Mouse (Mus musculus) lung, adult 2 months (tissue): ENCODE measurements around the gene Lrrc3c.

ENCODE experiments used
- CTCF ChIP-seq: fragments of 200-500 bp; IDR thresholded peaks from 2 replicates; pipeline ENCODE4 v1.5.1; 2011; ENCODE audit warnings: mild to moderate bottlenecking, low read length, control low read depth; ENCODE audit not compliant: insufficient read depth
- POLR2A ChIP-seq: fragments of 200-500 bp; IDR thresholded peaks from 2 replicates; pipeline ENCODE4 v1.6.1; 2011; ENCODE audit warnings: low read depth, mild to moderate bottlenecking, control low read depth, low read length, borderline replicate concordance; ENCODE audit errors: extremely low read depth

- TF ChIP-seq POLR2A (no peak), CTCF (no peak)
Measured at GRCm38 (mm10) chr11:98589306-98589705, 8.8 kb upstream of the Lrrc3c start.
